Mouse (Mus musculus): ENCODE measurements around the gene Ambra1.

DNA sequence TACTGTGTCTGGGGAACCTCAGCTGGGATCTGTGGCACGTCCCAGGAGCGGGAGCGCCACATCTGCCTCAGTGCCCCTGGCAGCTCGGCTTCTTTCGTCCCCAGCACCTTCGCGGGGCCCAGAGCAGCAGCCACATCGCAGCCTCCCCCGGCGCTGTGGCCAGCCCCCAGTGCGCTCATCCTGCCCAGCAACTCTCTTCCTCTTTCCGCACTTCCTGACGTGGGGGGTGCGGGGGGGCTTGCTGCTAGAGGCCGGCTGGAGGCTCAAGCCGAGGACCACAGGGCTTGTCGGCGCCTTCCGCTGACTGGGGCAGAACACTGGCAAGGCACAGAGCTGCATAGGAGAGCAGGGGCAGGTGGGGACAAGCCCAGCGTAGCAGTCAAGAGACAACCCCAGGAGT is 235.5 kb downstream of the Ambra1 start:
- TF ChIP-seq POLR2A (IDR thresholded peaks at IDR 0.05; ENCODE audit: control insufficient read depth, low read depth, low read length) (no peak), CTCF (IDR thresholded peaks at IDR 0.05; ENCODE audit: control insufficient read depth, insufficient read depth, insufficient replicate concordance, low read depth, low read length) (no peak)
